Mouse (Mus musculus): ENCODE results near the gene Npat. TPM values are rescaled to one million over a fixed set of nuclear protein-coding genes. Genes with fewer than 3 reads are reported as not detected.

Gene Npat
- total and polyA plus RNA-seq, 2 experiments from 2014 or later, result 7.8 to 11.3 TPM

- no peak overlapping the region for H3K27ac ChIP-seq (ENCODE audit: low read depth, low read length)
- H3K36me3 ChIP-seq (ENCODE audit: insufficient read depth, low read length), result peaks cover 19% of the 10 kb centered on the region
- no peak overlapping the region for H3K4me2 ChIP-seq (ENCODE audit: low read depth, low read length, poor library complexity, severe bottlenecking)
- no peak for TF ChIP-seq CTCF (IDR thresholded peaks at IDR 0.05)
- WGBS, result 89% methylated on average over 4 of the region's 4 CpGs
- DNase-seq (ENCODE audit: low spot score) (no peak), ATAC-seq (ENCODE audit: low FRiP score) (no peak)
- H3K9me3 ChIP-seq (ENCODE audit: low read length), result no peaks in the 10 kb centered on the region
- H3K27me3 ChIP-seq (ENCODE audit: insufficient read depth, low read length), result no peaks in the 10 kb centered on the region
- H3K9ac ChIP-seq (replicated peaks; ENCODE audit: low read length, poor library complexity, severe bottlenecking), result no peak overlapping the region
- H3K4me1 ChIP-seq (ENCODE audit: insufficient read depth, low read length), result no peaks in the 10 kb centered on the region
- H3K4me3 ChIP-seq (ENCODE audit: low read depth, low read length), result no peak overlapping the region
These were observed 60.2 kb downstream of the Npat start for GRCm38 (mm10) chr9:53596971-53597600.

GRCm38 (mm10) chr9:53598631-53599030 is 61.8 kb downstream of the Npat start:
- H3K4me1 ChIP-seq (ENCODE audit: insufficient read depth, low read length), result no peaks in the 10 kb centered on the region
- H3K27ac ChIP-seq (ENCODE audit: low read depth, low read length), result no peak overlapping the region
- TF ChIP-seq CTCF (IDR thresholded peaks at IDR 0.05), result no peak
- 76% methylated on average over 6 of the region's 6 CpGs for WGBS
- H3K9me3 ChIP-seq (ENCODE audit: low read length), result no peaks in the 10 kb centered on the region
- no peak overlapping the region for H3K9ac ChIP-seq (replicated peaks; ENCODE audit: low read length, poor library complexity, severe bottlenecking)
- no peak for ATAC-seq (ENCODE audit: low FRiP score)
- peaks cover 9% of the 10 kb centered on the region for H3K36me3 ChIP-seq (ENCODE audit: insufficient read depth, low read length)
- H3K27me3 ChIP-seq (ENCODE audit: insufficient read depth, low read length), result no peaks in the 10 kb centered on the region
- H3K4me3 ChIP-seq (ENCODE audit: low read depth, low read length), result no peak overlapping the region
- no peak overlapping the region for H3K4me2 ChIP-seq (ENCODE audit: low read depth, low read length, poor library complexity, severe bottlenecking)
- DNase-seq (ENCODE audit: low spot score), result no peak

- ATAC-seq (ENCODE audit: low FRiP score), result no peak
- Histone ChIP-seq H3K9ac (replicated peaks; ENCODE audit: low read length, poor library complexity, severe bottlenecking) (no peak overlapping the region), H3K36me3 (ENCODE audit: insufficient read depth, low read length) (0 out of 2 replicates have a peak, but pooled peaks cover 2% of the 10 kb centered on the region), H3K4me3 (ENCODE audit: low read depth, low read length) (no peak overlapping the region), H3K27me3 (ENCODE audit: insufficient read depth, low read length) (no peaks in the 10 kb centered on the region), H3K27ac (ENCODE audit: low read depth, low read length) (no peak overlapping the region), H3K4me2 (ENCODE audit: low read depth, low read length, poor library complexity, severe bottlenecking) (no peak overlapping the region), H3K4me1 (ENCODE audit: insufficient read depth, low read length) (no peaks in the 10 kb centered on the region), H3K9me3 (ENCODE audit: low read length) (no peaks in the 10 kb centered on the region)
- TF ChIP-seq CTCF (IDR thresholded peaks at IDR 0.05), result no peak
- 92% methylated on average over 2 of the region's 2 CpGs for WGBS
- no peak for DNase-seq (ENCODE audit: low spot score)
These were observed 64.7 kb downstream of the Npat start for GRCm38 (mm10) chr9:53601541-53601940.

GRCm38 (mm10) chr9:53603384-53603783 is 66.5 kb downstream of the Npat start:
- no peak overlapping the region for H3K4me2 ChIP-seq (ENCODE audit: low read depth, low read length, poor library complexity, severe bottlenecking)
- H3K4me1 ChIP-seq (ENCODE audit: insufficient read depth, low read length), result peaks cover 1% of the 10 kb centered on the region; the same call in 1 of the 2 replicates
- no peak overlapping the region for H3K9ac ChIP-seq (replicated peaks; ENCODE audit: low read length, poor library complexity, severe bottlenecking)
- ATAC-seq (ENCODE audit: low FRiP score) (no peak), DNase-seq (ENCODE audit: low spot score) (no peak)
- TF ChIP-seq CTCF (IDR thresholded peaks at IDR 0.05), result no peak
- WGBS, result 92% methylated on average over 1 of the region's 1 CpGs
- H3K9me3 ChIP-seq (ENCODE audit: low read length), result no peaks in the 10 kb centered on the region
- no peak overlapping the region for H3K4me3 ChIP-seq (ENCODE audit: low read depth, low read length)
- H3K27ac ChIP-seq (ENCODE audit: low read depth, low read length), result no peak overlapping the region
- H3K27me3 ChIP-seq (ENCODE audit: insufficient read depth, low read length), result no peaks in the 10 kb centered on the region
- H3K36me3 ChIP-seq (ENCODE audit: insufficient read depth, low read length), result no peaks in the 10 kb centered on the region

GRCm38 (mm10) chr9:53603849-53604248 is 67.0 kb downstream of the Npat start:
- Histone ChIP-seq H3K4me2 (ENCODE audit: low read depth, low read length, poor library complexity, severe bottlenecking) (no peak overlapping the region), H3K9ac (replicated peaks; ENCODE audit: low read length, poor library complexity, severe bottlenecking) (no peak overlapping the region), H3K4me3 (ENCODE audit: low read depth, low read length) (no peak overlapping the region), H3K36me3 (ENCODE audit: insufficient read depth, low read length) (no peaks in the 10 kb centered on the region), H3K27me3 (ENCODE audit: insufficient read depth, low read length) (no peaks in the 10 kb centered on the region), H3K27ac (ENCODE audit: low read depth, low read length) (no peak overlapping the region), H3K9me3 (ENCODE audit: low read length) (no peaks in the 10 kb centered on the region), H3K4me1 (ENCODE audit: insufficient read depth, low read length) (peaks cover 4% of the 10 kb centered on the region; the same call in 1 of the 2 replicates)
- no peak for ATAC-seq (ENCODE audit: low FRiP score)
- no peak for DNase-seq (ENCODE audit: low spot score)
- 87% methylated on average over 3 of the region's 3 CpGs for WGBS
- no peak for TF ChIP-seq CTCF (IDR thresholded peaks at IDR 0.05)

GRCm38 (mm10) chr9:53604954-53605353 is 68.1 kb downstream of the Npat start:
- Histone ChIP-seq H3K27ac (ENCODE audit: low read depth, low read length) (no peak overlapping the region), H3K36me3 (ENCODE audit: insufficient read depth, low read length) (no peaks in the 10 kb centered on the region), H3K4me2 (ENCODE audit: low read depth, low read length, poor library complexity, severe bottlenecking) (no peak overlapping the region), H3K9me3 (ENCODE audit: low read length) (no peaks in the 10 kb centered on the region), H3K4me3 (ENCODE audit: low read depth, low read length) (no peak overlapping the region), H3K4me1 (ENCODE audit: insufficient read depth, low read length) (peaks cover 8% of the 10 kb centered on the region; the same call in 1 of the 2 replicates), H3K9ac (replicated peaks; ENCODE audit: low read length, poor library complexity, severe bottlenecking) (no peak overlapping the region), H3K27me3 (ENCODE audit: insufficient read depth, low read length) (no peaks in the 10 kb centered on the region)
- TF ChIP-seq CTCF (IDR thresholded peaks at IDR 0.05), result no peak
- no peak for ATAC-seq (ENCODE audit: low FRiP score)
- DNase-seq (ENCODE audit: low spot score), result no peak
- 89% methylated on average over 5 of the region's 5 CpGs for WGBS
